Mouse (Mus musculus): Measurements from ENCODE around the gene Sdc4. TPM values are rescaled to one million over a fixed set of nuclear protein-coding genes. Genes with fewer than 3 reads are reported as not detected.
A peak's percentile ranks its signal among the peaks of the same experiment; 100 is the strongest.

Gene Sdc4
- polyA plus RNA-seq, 1 experiment from 2014 or later = 55.0 TPM

DNA sequence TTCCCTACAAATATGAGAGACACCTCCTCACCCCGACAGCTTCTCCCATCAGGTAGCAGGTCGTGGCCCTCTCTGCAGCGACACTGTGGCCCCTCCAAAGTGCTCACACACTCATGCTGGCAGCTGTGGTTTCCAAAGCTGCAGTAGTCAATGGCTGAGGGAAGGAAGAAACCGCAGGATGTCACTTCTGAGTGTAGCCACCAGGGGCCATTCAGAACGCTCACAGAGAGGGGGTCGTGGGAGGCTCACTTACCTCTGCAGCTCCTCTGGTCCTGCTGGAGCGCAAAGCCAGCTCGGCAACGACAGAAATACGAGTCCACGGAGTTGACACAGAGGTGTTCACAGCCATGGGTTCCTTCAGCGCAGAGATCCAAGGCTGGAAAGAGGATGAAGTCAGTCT is 46.8 kb downstream of the Sdc4 start:
- H3K4me1 ChIP-seq (replicated peaks) = no peaks in the 10 kb centered on the region
- 51% methylated on average over 12 of the region's 12 CpGs for WGBS (ENCODE audit: insufficient replicate concordance)
- no peak overlapping the region for H3K4me3 ChIP-seq (replicated peaks)
- H3K27ac ChIP-seq (replicated peaks) = no peak overlapping the region
- no peak overlapping the region for H3K4me2 ChIP-seq
- no peak overlapping the region for H3K9ac ChIP-seq
- H3K9me3 ChIP-seq (replicated peaks) = no peaks in the 10 kb centered on the region; the same call in 1 of the 2 replicates
- ATAC-seq (ENCODE audit: insufficient read depth) = no peak
- peaks cover 45% of the 10 kb centered on the region for H3K27me3 ChIP-seq
- H3K36me3 ChIP-seq (replicated peaks) = no peaks in the 10 kb centered on the region

DNA sequence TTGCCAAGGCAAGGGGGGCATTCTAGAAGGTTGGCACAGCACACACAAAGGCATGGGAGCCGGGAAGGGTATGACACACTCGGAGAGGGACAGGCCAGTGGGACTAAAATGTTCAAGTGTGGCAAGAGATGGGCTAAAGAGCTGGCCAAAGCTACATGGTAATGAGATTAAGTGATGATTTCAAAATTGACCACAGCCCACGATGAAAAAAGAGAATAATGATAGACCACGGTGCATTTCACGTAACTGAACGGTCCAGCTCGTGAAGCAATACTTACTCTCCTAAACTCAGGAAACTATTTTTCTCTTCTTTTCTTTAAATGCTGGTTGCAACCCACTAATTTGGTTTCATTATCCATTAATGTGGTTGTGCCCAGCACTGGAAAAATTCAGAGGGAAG is 47.6 kb downstream of the Sdc4 start:
- H3K36me3 ChIP-seq (replicated peaks) = no peaks in the 10 kb centered on the region

DNA sequence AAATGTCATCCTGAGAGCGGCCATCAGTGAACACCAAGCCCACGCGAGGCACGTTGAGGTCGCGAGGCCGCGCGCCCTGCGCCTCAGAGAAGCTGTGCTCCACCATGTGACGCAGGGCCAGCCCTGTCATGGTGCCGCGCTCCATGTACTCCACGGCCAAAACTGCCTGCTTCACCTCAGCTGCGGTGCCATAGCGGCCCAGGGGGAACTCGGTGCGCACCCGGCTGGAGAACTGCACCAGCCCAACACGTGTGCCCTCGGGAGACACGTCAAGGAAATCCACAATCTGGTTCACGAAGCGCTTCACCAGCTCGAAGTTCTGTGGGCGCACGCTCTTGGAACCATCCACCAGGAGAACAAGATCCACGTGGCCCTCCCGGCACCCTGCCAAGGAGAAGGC is 50.6 kb downstream of the Sdc4 start:
- Histone ChIP-seq H3K9me3 (replicated peaks) (no peaks in the 10 kb centered on the region; the same call in 1 of the 2 replicates), H3K4me3 (replicated peaks) (no peak overlapping the region), H3K4me1 (replicated peaks) (peaks cover 10% of the 10 kb centered on the region; the same call in 1 of the 2 replicates), H3K27me3 (peaks cover 38% of the 10 kb centered on the region), H3K36me3 (replicated peaks) (no peaks in the 10 kb centered on the region), H3K4me2 (no peak overlapping the region), H3K9ac (no peak overlapping the region), H3K27ac (replicated peaks) (no peak overlapping the region)
- ATAC-seq (ENCODE audit: insufficient read depth) = no peak
- 71% methylated on average over 29 of the region's 29 CpGs for WGBS (ENCODE audit: insufficient replicate concordance)

More for the DNA sequence above, 47.6 kb downstream of the Sdc4 start:
- no peak overlapping the region for H3K9ac ChIP-seq
- H3K27me3 ChIP-seq = peaks cover 37% of the 10 kb centered on the region
- H3K4me2 ChIP-seq = no peak overlapping the region
- H3K27ac ChIP-seq (replicated peaks) = no peak overlapping the region
- H3K4me3 ChIP-seq (replicated peaks) = no peak overlapping the region
- H3K9me3 ChIP-seq (replicated peaks) = no peaks in the 10 kb centered on the region; the same call in 1 of the 2 replicates
- WGBS (ENCODE audit: insufficient replicate concordance) = 65% methylated on average over 7 of the region's 7 CpGs
- ATAC-seq (ENCODE audit: insufficient read depth) = no peak
- no peaks in the 10 kb centered on the region for H3K4me1 ChIP-seq (replicated peaks)

DNA sequence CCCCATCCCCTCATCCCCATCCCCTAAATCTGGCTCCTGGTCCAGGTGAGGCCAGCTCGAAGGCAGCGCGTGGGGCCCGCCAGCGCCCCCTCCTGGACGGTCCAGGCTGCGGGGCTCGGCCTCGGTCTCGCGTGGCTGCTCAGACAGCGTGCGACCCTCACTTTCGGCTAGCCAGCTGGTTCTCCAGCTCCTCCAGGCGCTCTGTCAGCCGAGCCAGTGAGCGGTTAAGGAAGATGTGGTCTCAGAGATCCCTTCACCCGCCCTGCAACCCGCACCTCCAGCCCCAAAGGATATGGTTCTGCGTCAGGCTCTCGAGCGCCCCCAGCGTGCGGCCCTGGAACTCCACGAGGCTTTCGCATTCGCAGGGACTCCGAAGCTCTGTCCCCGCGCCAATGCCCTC is 54.2 kb downstream of the Sdc4 start:
- Histone ChIP-seq H3K36me3 (replicated peaks) (no peaks in the 10 kb centered on the region), H3K4me1 (replicated peaks) (peaks cover 15% of the 10 kb centered on the region), H3K27me3 (peaks cover 53% of the 10 kb centered on the region), H3K4me3 (replicated peaks) (peak overlapping the region; percentile 43), H3K9ac (no peak overlapping the region), H3K27ac (replicated peaks) (no peak overlapping the region), H3K4me2 (peak overlapping the region; percentile 63), H3K9me3 (replicated peaks) (no peaks in the 10 kb centered on the region)
- 2% methylated on average over 30 of the region's 30 CpGs for WGBS (ENCODE audit: insufficient replicate concordance)
- no peak for ATAC-seq (ENCODE audit: insufficient read depth)

DNA sequence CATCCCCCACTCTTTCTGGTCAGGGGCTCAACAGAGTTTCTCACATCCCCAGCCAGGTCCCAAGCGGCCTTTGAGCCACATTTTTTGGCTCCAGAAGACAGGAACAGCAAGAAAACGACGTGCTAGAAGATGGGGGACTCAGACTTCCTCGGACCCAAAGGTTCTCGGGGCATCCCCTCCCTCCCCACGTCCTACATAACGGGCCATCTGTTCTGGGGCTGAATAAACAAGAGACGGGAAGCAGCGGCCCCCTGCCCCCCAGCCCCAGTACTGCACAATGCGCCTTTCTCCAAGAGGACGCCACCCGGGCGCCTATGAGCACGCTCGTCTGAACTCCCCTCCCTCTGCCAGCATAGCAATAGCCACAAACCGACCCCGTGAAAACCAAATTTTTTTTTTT is 54.7 kb downstream of the Sdc4 start, which contains the start of gene Slpi:
Gene Slpi, minus strand, starts transcription at position 76 of the 400 bp plus-strand sequence.
- peaks cover 54% of the 10 kb centered on the region for H3K27me3 ChIP-seq
- H3K4me2 ChIP-seq = peak within 1 kb of the TSS; percentile 63
- peak within 1 kb of the TSS; percentile 43 for H3K4me3 ChIP-seq (replicated peaks)
- H3K4me1 ChIP-seq (replicated peaks) = peaks cover 15% of the 10 kb centered on the region
- ATAC-seq (ENCODE audit: insufficient read depth) = no peak
- H3K9me3 ChIP-seq (replicated peaks) = no peaks in the 10 kb centered on the region
- no peaks in the 10 kb centered on the region for H3K36me3 ChIP-seq (replicated peaks)
- no peak within 1 kb of the TSS for H3K27ac ChIP-seq (replicated peaks)
- H3K9ac ChIP-seq = no peak within 1 kb of the TSS
- 2% methylated on average over 17 of the region's 17 CpGs for WGBS (ENCODE audit: insufficient replicate concordance)

DNA sequence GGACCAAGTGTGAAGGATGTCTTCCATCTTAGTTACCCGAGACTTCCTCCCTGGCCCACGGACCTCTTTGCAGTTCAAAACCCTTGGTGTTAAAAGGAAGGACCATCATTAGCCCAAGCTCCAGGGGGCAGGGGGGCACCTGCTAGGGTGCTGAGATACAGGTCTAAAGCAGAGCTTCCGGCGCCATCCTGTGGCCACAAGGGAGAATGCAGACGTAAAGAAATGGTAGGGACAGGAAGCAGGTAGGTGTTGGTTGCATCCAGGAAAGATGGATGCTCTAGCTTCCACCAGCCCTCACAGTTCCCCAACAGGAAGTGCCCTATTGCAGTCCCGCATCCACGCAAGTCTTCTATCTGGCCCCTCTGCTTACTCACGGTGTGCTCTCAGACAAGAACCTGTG is 56.7 kb downstream of the Sdc4 start:
- H3K4me2 ChIP-seq = no peak overlapping the region
- no peaks in the 10 kb centered on the region for H3K36me3 ChIP-seq (replicated peaks)
- H3K4me3 ChIP-seq (replicated peaks) = no peak overlapping the region
- H3K9ac ChIP-seq = no peak overlapping the region
- no peak overlapping the region for H3K27ac ChIP-seq (replicated peaks)
- H3K27me3 ChIP-seq = peaks cover 48% of the 10 kb centered on the region
- no peak for ATAC-seq (ENCODE audit: insufficient read depth)
- 4% methylated on average over 8 of the region's 8 CpGs for WGBS (ENCODE audit: insufficient replicate concordance)
- H3K4me1 ChIP-seq (replicated peaks) = peaks cover 15% of the 10 kb centered on the region
- H3K9me3 ChIP-seq (replicated peaks) = no peaks in the 10 kb centered on the region

DNA sequence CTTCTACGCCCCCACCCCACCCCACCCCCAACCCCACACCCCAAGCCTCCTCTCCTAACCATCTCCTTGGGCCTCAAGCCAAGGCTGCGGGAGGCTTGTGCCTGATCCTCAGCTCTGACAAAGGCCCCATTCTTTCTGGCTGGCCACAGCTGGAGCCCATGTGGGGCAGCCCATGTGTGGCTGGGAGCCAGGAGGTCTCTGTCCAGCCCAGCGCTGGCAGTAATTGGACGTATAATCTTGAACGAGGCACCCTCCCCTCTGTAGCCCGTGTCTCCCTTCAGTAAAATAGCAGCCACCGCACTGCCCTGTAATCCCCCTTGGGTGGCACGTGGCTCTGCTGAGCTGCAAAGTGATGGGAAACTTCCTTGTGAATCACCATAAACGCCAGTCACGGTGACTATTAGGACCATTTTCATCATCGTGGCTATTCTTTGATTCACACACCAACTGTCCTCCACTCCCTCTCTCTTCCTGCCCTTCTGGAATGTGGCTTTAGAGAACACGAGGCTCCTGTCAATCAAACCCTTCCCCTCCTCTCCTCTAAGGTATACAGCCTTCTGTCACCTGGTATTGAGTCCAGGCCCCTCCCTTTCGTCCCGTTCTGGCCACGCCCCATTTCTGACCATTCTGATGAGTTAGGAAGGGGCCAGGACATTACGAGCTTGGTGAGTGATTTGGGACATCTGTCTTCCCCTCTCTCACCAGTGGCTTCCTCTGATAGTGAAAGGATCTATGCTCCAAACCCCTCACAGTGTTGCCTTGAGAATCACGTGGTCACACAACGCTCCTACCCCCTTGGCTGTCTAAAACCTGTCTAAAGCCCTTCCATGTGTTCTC is 57.5 kb downstream of the Sdc4 start:
- Histone ChIP-seq H3K4me2 (no peak overlapping the region), H3K36me3 (replicated peaks) (no peaks in the 10 kb centered on the region), H3K27ac (replicated peaks) (no peak overlapping the region), H3K9ac (no peak overlapping the region), H3K9me3 (replicated peaks) (no peaks in the 10 kb centered on the region), H3K4me1 (replicated peaks) (peaks cover 15% of the 10 kb centered on the region), H3K27me3 (peaks cover 48% of the 10 kb centered on the region), H3K4me3 (replicated peaks) (no peak overlapping the region)
- WGBS (ENCODE audit: insufficient replicate concordance) = 23% methylated on average over 18 of the region's 18 CpGs
- ATAC-seq (ENCODE audit: insufficient read depth) = no peak

DNA sequence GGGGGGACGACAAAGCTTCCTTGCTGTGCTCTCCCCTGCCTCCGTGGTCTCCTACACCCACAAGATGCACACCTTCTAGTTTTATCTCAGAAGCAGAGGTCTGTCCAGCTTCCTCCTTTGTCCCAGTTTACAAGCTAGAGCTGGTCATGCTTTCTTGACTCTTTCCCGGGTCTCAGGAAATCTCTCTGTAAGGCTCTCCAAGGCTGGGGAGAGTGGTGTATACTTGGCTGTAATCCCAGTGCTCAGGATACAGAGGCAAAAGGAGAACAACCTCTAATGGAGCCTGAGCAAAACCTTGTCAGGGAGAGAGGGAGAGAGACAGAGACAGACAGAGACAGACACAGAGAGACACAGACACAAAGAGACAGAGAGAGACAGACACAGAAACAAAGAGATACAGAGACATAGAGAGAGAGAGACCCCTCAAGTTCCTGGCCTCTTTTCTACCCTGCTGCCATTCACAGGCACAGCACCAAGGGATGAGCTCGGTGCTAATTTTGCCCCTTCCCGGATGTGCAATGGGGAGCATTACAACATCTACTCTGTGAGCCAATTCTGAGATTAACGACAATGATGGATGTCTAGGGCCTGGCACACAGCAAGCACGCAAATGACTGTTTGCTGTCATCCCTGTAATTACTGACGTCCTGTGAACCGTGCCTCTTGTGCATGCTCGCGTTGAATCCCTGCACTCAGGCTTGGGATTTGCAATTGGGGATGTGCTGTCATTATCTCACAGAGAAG is 59.9 kb downstream of the Sdc4 start:
- H3K27ac ChIP-seq (replicated peaks) = 0 out of 2 replicates have a peak overlapping the region, but pooled peaks have one; percentile 30
- H3K9ac ChIP-seq = no peak overlapping the region

DNA sequence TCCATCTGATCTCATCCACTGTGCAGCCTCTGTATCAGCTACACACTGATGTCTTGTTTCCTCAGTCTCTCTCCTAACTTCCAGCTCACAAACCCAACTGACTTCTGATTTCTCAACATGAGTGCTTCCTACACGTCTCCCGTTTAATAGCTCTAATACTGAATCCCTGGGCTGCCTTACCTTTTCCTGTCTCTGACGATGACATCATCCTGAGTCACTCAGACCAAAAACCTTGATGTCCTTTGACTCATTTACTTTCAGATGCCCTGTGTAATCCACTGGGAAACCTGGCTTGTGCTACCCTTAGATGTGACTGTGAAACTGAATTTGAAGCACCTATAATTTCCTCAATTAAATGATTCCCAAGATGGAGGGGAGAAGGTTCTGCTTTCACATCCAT is 60.7 kb downstream of the Sdc4 start:
- H3K27ac ChIP-seq (replicated peaks) = no peak overlapping the region
- H3K36me3 ChIP-seq (replicated peaks) = no peaks in the 10 kb centered on the region
- peaks cover 21% of the 10 kb centered on the region for H3K27me3 ChIP-seq
- peaks cover 6% of the 10 kb centered on the region; the same call in 1 of the 2 replicates for H3K4me1 ChIP-seq (replicated peaks)
- WGBS (ENCODE audit: insufficient replicate concordance) = 37% methylated on average over 3 of the region's 3 CpGs
- no peak overlapping the region for H3K4me2 ChIP-seq
- no peak for ATAC-seq (ENCODE audit: insufficient read depth)
- no peak overlapping the region for H3K9ac ChIP-seq
- H3K9me3 ChIP-seq (replicated peaks) = no peaks in the 10 kb centered on the region
- H3K4me3 ChIP-seq (replicated peaks) = no peak overlapping the region

More for the DNA sequence above, 59.9 kb downstream of the Sdc4 start:
- Histone ChIP-seq H3K9me3 (replicated peaks) (no peaks in the 10 kb centered on the region), H3K4me2 (no peak overlapping the region), H3K4me3 (replicated peaks) (no peak overlapping the region), H3K36me3 (replicated peaks) (no peaks in the 10 kb centered on the region), H3K4me1 (replicated peaks) (peaks cover 6% of the 10 kb centered on the region; the same call in 1 of the 2 replicates), H3K27me3 (peaks cover 29% of the 10 kb centered on the region)
- no peak for ATAC-seq (ENCODE audit: insufficient read depth)
- WGBS (ENCODE audit: insufficient replicate concordance) = 38% methylated on average over 11 of the region's 11 CpGs

DNA sequence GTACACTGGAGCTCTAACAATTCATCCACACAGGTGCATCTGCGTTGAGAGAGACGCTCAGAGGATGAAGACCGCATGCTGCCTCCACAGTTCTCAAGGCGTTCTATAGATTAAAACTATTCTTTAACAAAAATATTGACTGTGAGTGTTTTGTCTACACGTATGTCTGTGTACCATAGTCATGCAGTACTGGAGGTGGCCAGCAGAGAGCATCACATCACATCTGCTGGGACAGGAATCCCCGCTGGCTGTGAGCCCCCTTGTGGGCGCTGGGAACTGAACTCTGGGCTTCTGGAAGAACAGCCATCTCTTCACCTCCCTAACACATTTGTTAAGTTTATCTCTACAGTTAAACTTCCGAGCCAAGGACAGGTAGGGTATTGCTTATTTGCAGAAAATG is 62.0 kb downstream of the Sdc4 start:
- H3K4me1 ChIP-seq (replicated peaks) = peaks cover 6% of the 10 kb centered on the region; the same call in 1 of the 2 replicates
- H3K4me2 ChIP-seq = no peak overlapping the region
- H3K4me3 ChIP-seq (replicated peaks) = no peak overlapping the region
- ATAC-seq (ENCODE audit: insufficient read depth) = no peak
- H3K36me3 ChIP-seq (replicated peaks) = no peaks in the 10 kb centered on the region
- no peak overlapping the region for H3K9ac ChIP-seq
- H3K27ac ChIP-seq (replicated peaks) = no peak overlapping the region
- 64% methylated on average over 8 of the region's 8 CpGs for WGBS (ENCODE audit: insufficient replicate concordance)
- no peaks in the 10 kb centered on the region for H3K9me3 ChIP-seq (replicated peaks)
- H3K27me3 ChIP-seq = peaks cover 12% of the 10 kb centered on the region; the same call in 1 of the 2 replicates

Measured in liver, embryonic 15.5 days (tissue).